Mouse (Mus musculus) midbrain, embryonic 11.5 days (tissue): ENCODE data around the gene Gm10277. TPM values are rescaled to one million over a fixed set of nuclear protein-coding genes. Genes with fewer than 3 reads are reported as not detected.

Experiments
- polyA plus RNA-seq: library from polyadenylated mRNA; unstranded; fragments of >200 nt; fragmentation: Nextera tagmentation; extraction: Ambion mirVana; gene quantifications from 2 replicates; pipeline ENCODE4 v1.2.1, GENCODE M21; 2014

The Gm10277 gene
- polyA plus RNA-seq, 1 experiment from 2014 or later, result 0.79 TPM

Other genes starting within 250 kb of the Gm10277 start
- 21.0 and 23.0 TPM in 2 replicates for gene Taok1, start 179.9 kb downstream of the Gm10277 start, polyA plus RNA-seq
- 4.8 TPM in 2 replicates for gene Nufip2, start 101.6 kb downstream of the Gm10277 start, polyA plus RNA-seq
- 2.3 and 2.7 TPM in 2 replicates for gene Cryba1, start 62.5 kb downstream of the Gm10277 start, polyA plus RNA-seq
- 22.6 and 23.8 TPM in 2 replicates for gene Myo18a, start 24.5 kb downstream of the Gm10277 start, polyA plus RNA-seq
- 12.1 and 12.6 TPM in 2 replicates for gene Pipox, start 106.3 kb upstream of the Gm10277 start, polyA plus RNA-seq
- 7.2 and 8.6 TPM in 2 replicates for gene Sez6, start 143.1 kb upstream of the Gm10277 start, polyA plus RNA-seq
- 15.5 and 18.0 TPM in 2 replicates for gene Phf12, start 195.0 kb upstream of the Gm10277 start, polyA plus RNA-seq
- gene Dhrs13, start 244.5 kb upstream of the Gm10277 start, polyA plus RNA-seq, result 17.4 and 18.0 TPM in 2 replicates